Mouse (Mus musculus): ENCODE results near the gene Hfe2.

- TF ChIP-seq POLR2A (IDR thresholded peaks at IDR 0.05; ENCODE audit: low read depth, low read length) (no peak), CTCF (IDR thresholded peaks at IDR 0.05; ENCODE audit: extremely low read depth, insufficient read depth, insufficient read length, insufficient replicate concordance) (no peak)
These were observed 26.3 kb upstream of the Hfe2 start for GRCm38 (mm10) chr3:96498476-96499245.

Measured in spleen, adult 2 months (tissue).